9 mouse cellular contexts compared by ENCODE assay signal in the genomic region with DNA sequence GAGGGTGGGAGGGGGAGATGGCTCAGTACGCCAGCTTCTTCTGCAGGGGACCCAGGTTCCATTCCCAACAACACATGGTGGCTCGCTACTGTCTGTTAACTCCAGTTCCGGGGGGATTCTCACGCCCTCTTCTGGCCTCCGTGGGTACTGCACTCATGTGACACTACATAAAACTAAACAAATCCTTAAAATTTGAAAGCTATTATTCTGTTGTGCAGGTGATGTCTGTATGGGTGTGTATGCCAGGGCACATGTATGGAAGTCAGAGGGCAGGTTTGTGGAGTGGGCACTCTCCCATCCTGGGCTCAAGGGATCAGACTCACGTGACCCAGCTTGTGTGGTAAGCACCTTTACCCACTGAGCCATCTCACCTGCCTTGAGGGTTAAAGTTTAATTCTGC. TPM values are rescaled to one million over a fixed set of nuclear protein-coding genes. Genes with fewer than 3 reads are reported as not detected.
A peak's percentile ranks its signal among the peaks of the same experiment; 100 is the strongest.
DNase-seq lines count a peak whose midpoint lies in the region; ATAC-seq and TF ChIP-seq lines count a peak whose summit lies in the region.
"Had no signal": no experiment of that assay in that cellular context is flagged by ENCODE, and none has a peak within 500 bp of the region (broad histone marks: within the 10 kb centered on the region; RNA-seq: fewer than 3 reads in every experiment).

No protein-coding gene starts in this region.

- no peak overlapping the region for H3K4me3 ChIP-seq in gastrocnemius, adult 2 months
- no peak overlapping the region for H3K4me3 ChIP-seq in thymus, adult 2 months (ENCODE audit: control insufficient read depth, insufficient read depth, low read length)
- H3K4me3 ChIP-seq in kidney, embryonic 16.5 days (ENCODE audit: low read length), result no peak overlapping the region
- H3K4me3 ChIP-seq in hindbrain, embryonic 16.5 days (ENCODE audit: low read length), result no peak overlapping the region

- H3K27me3 ChIP-seq in thymus, adult 2 months (ENCODE audit: control insufficient read depth, insufficient read depth, low read length), result no peaks in the 10 kb centered on the region
- H3K27me3 ChIP-seq in kidney, embryonic 16.5 days (ENCODE audit: insufficient read depth, low read length), result no peaks in the 10 kb centered on the region
- no peaks in the 10 kb centered on the region for H3K27me3 ChIP-seq in hindbrain, embryonic 16.5 days (replicated peaks; ENCODE audit: control insufficient read depth, insufficient read depth, low read length)

- 66% methylated on average over 6 of the region's 6 CpGs for WGBS in thymus, adult 2 months
- WGBS in kidney, embryonic 16.5 days, result 43% methylated on average over 6 of the region's 6 CpGs
- 35% methylated on average over 6 of the region's 6 CpGs for WGBS in hindbrain, embryonic 16.5 days

- no peak for TF ChIP-seq POLR2A in thymus, adult 2 months (IDR thresholded peaks at IDR 0.05; ENCODE audit: control insufficient read depth, extremely low read depth, insufficient read depth, low read length, poor library complexity)

- H3K4me1 ChIP-seq in thymus, adult 2 months (replicated peaks; ENCODE audit: control insufficient read depth, insufficient read depth, low read length), result 0 out of 2 replicates have a peak, but pooled peaks cover 2% of the 10 kb centered on the region
- peaks cover 8% of the 10 kb centered on the region; the same call in 1 of the 2 replicates for H3K4me1 ChIP-seq in kidney, embryonic 16.5 days (ENCODE audit: insufficient read depth, low read length)
- no peaks in the 10 kb centered on the region for H3K4me1 ChIP-seq in hindbrain, embryonic 16.5 days (ENCODE audit: control insufficient read depth, insufficient read depth, low read depth, low read length)

- no peaks in the 10 kb centered on the region for H3K36me3 ChIP-seq in thymus, adult 2 months (ENCODE audit: control insufficient read depth, insufficient read depth, low read length)
- no peaks in the 10 kb centered on the region for H3K36me3 ChIP-seq in kidney, embryonic 16.5 days (ENCODE audit: insufficient read depth, low read length)
- H3K36me3 ChIP-seq in hindbrain, embryonic 16.5 days (ENCODE audit: control insufficient read depth, insufficient read depth, low read length), result no peaks in the 10 kb centered on the region

- no peak overlapping the region for H3K27ac ChIP-seq in gastrocnemius, adult 2 months
- H3K27ac ChIP-seq in thymus, adult 2 months (ENCODE audit: control insufficient read depth, insufficient read depth, low read length), result no peak overlapping the region
- H3K27ac ChIP-seq in kidney, embryonic 16.5 days (ENCODE audit: low read length), result no peak overlapping the region
- no peak overlapping the region for H3K27ac ChIP-seq in hindbrain, embryonic 16.5 days (ENCODE audit: low read depth, low read length)

- H3K4me2 ChIP-seq in kidney, embryonic 16.5 days (replicated peaks; ENCODE audit: low read depth, low read length), result no peak overlapping the region
- H3K4me2 ChIP-seq in hindbrain, embryonic 16.5 days (ENCODE audit: low read length), result no peak overlapping the region

- TF ChIP-seq CTCF in gastrocnemius, adult 2 months (IDR thresholded peaks at IDR 0.05), result peak; percentile 30
- peak; percentile 53; the same call in 1 of the 2 replicates for TF ChIP-seq CTCF in thymus, adult 2 months (IDR thresholded peaks at IDR 0.05; ENCODE audit: borderline replicate concordance, control insufficient read depth, extremely low read depth, insufficient read depth, low read length, poor library complexity)

- DNase-seq in gastrocnemius, adult 2 months, result no peak
- DNase-seq in gastrocnemius, postnatal 10 days, result no peak
- peak; percentile 46 for DNase-seq in thymus, adult 2 months
- no peak for DNase-seq in thymus, postnatal 0 days (ENCODE audit: low spot score)
- DNase-seq in thymus, postnatal 4 days, result peak; percentile 73
- DNase-seq in urinary bladder, postnatal 36 days (ENCODE audit: low spot score in 2 of 2), result no peak
- DNase-seq: lung, postnatal 10 days had no signal

- peak; percentile 76 for ATAC-seq in kidney, embryonic 16.5 days (ENCODE audit: low FRiP score, low TSS enrichment)
- ATAC-seq in hindbrain, embryonic 16.5 days, result no peak

- H3K9me3 ChIP-seq in kidney, embryonic 16.5 days (ENCODE audit: low read length), result no peaks in the 10 kb centered on the region
- no peaks in the 10 kb centered on the region for H3K9me3 ChIP-seq in hindbrain, embryonic 16.5 days (ENCODE audit: control insufficient read depth, low read length)

- intact Hi-C loops in gastrocnemius, adult 2 months (cut with DNase I), result no loop called here

- H3K9ac ChIP-seq in kidney, embryonic 16.5 days (replicated peaks; ENCODE audit: low read length), result no peak overlapping the region
- H3K9ac ChIP-seq in hindbrain, embryonic 16.5 days (ENCODE audit: low read depth, low read length), result no peak overlapping the region

RNA-seq across cellular contexts. Expression of gene Cldn10, which starts 16.6 kb away (rescaled TPM):
- not detected for total RNA-seq in gastrocnemius, adult 2 months (2021)
- total RNA-seq in gastrocnemius, postnatal 10 days (2021), result under 1 TPM in 1 of 2 experiments, not detected in 1; 0.14 TPM
- 0.89 and 1.2 TPM in 2 replicates for polyA plus RNA-seq in thymus, adult 2 months (2012; rRNA removed)
- 1.7 TPM in 2 replicates for polyA plus RNA-seq in thymus, postnatal 0 days (2015; fragmentation: Nextera tagmentation; extraction: Ambion mirVana)
- 41.3 and 49.3 TPM in 2 replicates for polyA plus RNA-seq in kidney, embryonic 16.5 days (2015; fragmentation: Nextera tagmentation; extraction: Ambion mirVana)
- polyA plus RNA-seq in hindbrain, embryonic 16.5 days (2015; fragmentation: Nextera tagmentation; extraction: Ambion mirVana), result 3.7 and 9.2 TPM in 2 replicates

Comparison
In these comparisons a context has a peak if more than half of its experiments do, and no peak if none do; other contexts are left out.
1. DNase-seq: peak in thymus, adult 2 months (single experiment) and thymus, postnatal 4 days (single experiment); none in gastrocnemius, adult 2 months (single experiment), gastrocnemius, postnatal 10 days (single experiment), thymus, postnatal 0 days (single experiment) and urinary bladder, postnatal 36 days (0 of 2).